Mouse (Mus musculus): ENCODE data around the gene Fbxw21. TPM values are rescaled to one million over a fixed set of nuclear protein-coding genes. Genes with fewer than 3 reads are reported as not detected.

Gene Fbxw21
- polyA plus RNA-seq, 1 experiment, result not detected

GRCm38 (mm10) chr9:109111591-109111990, 50.2 kb downstream of the Fbxw21 start:
- H3K4me1 ChIP-seq (ENCODE audit: control insufficient read depth, insufficient read depth, low read length), result no peaks in the 10 kb centered on the region
- H3K9ac ChIP-seq (ENCODE audit: low read depth, poor library complexity, severe bottlenecking), result no peak overlapping the region
- peaks cover 6% of the 10 kb centered on the region; the same call in 1 of the 2 replicates for H3K9me3 ChIP-seq (replicated peaks; ENCODE audit: control insufficient read depth, insufficient read depth, low read length, poor library complexity, severe bottlenecking)
- peaks cover 15% of the 10 kb centered on the region; the same call in 1 of the 2 replicates for H3K36me3 ChIP-seq (ENCODE audit: control insufficient read depth, insufficient read depth, low read length, poor library complexity, severe bottlenecking)
- H3K27me3 ChIP-seq (ENCODE audit: control insufficient read depth, insufficient read depth, low read length, poor library complexity, severe bottlenecking), result no peaks in the 10 kb centered on the region
- no peak for TF ChIP-seq POLR2A (IDR thresholded peaks at IDR 0.05; ENCODE audit: insufficient read depth, low read length)
- TF ChIP-seq EP300 (IDR thresholded peaks at IDR 0.05; ENCODE audit: insufficient read depth, low read depth, low read length), result no peak
- TF ChIP-seq CTCF (IDR thresholded peaks at IDR 0.05; ENCODE audit: low read depth, low read length), result no peak
- no peak overlapping the region for H3K4me3 ChIP-seq (ENCODE audit: low read depth, low read length)
- no peak overlapping the region for H3K27ac ChIP-seq (ENCODE audit: insufficient read depth, low read length)

GRCm38 (mm10) chr9:109111101-109111500, 50.7 kb downstream of the Fbxw21 start:
- Histone ChIP-seq H3K27me3 (ENCODE audit: control insufficient read depth, insufficient read depth, low read length, poor library complexity, severe bottlenecking) (no peaks in the 10 kb centered on the region), H3K36me3 (ENCODE audit: control insufficient read depth, insufficient read depth, low read length, poor library complexity, severe bottlenecking) (peaks cover 14% of the 10 kb centered on the region; the same call in 1 of the 2 replicates), H3K9ac (ENCODE audit: low read depth, poor library complexity, severe bottlenecking) (no peak overlapping the region), H3K27ac (ENCODE audit: insufficient read depth, low read length) (no peak overlapping the region), H3K4me1 (ENCODE audit: control insufficient read depth, insufficient read depth, low read length) (no peaks in the 10 kb centered on the region), H3K4me3 (ENCODE audit: low read depth, low read length) (no peak overlapping the region), H3K9me3 (replicated peaks; ENCODE audit: control insufficient read depth, insufficient read depth, low read length, poor library complexity, severe bottlenecking) (peaks cover 6% of the 10 kb centered on the region; the same call in 1 of the 2 replicates)
- TF ChIP-seq CTCF (IDR thresholded peaks at IDR 0.05; ENCODE audit: low read depth, low read length), result no peak
- TF ChIP-seq POLR2A (IDR thresholded peaks at IDR 0.05; ENCODE audit: insufficient read depth, low read length), result no peak
- TF ChIP-seq EP300 (IDR thresholded peaks at IDR 0.05; ENCODE audit: insufficient read depth, low read depth, low read length), result no peak

- Histone ChIP-seq H3K27me3 (ENCODE audit: control insufficient read depth, insufficient read depth, low read length, poor library complexity, severe bottlenecking) (no peaks in the 10 kb centered on the region), H3K4me3 (ENCODE audit: low read depth, low read length) (no peak overlapping the region), H3K9ac (ENCODE audit: low read depth, poor library complexity, severe bottlenecking) (no peak overlapping the region), H3K27ac (ENCODE audit: insufficient read depth, low read length) (no peak overlapping the region), H3K9me3 (replicated peaks; ENCODE audit: control insufficient read depth, insufficient read depth, low read length, poor library complexity, severe bottlenecking) (peaks cover 6% of the 10 kb centered on the region; the same call in 1 of the 2 replicates), H3K4me1 (ENCODE audit: control insufficient read depth, insufficient read depth, low read length) (no peaks in the 10 kb centered on the region), H3K36me3 (ENCODE audit: control insufficient read depth, insufficient read depth, low read length, poor library complexity, severe bottlenecking) (peaks cover 13% of the 10 kb centered on the region; the same call in 1 of the 2 replicates)
- no peak for TF ChIP-seq EP300 (IDR thresholded peaks at IDR 0.05; ENCODE audit: insufficient read depth, low read depth, low read length)
Observed at GRCm38 (mm10) chr9:109110240-109110639, 51.6 kb downstream of the Fbxw21 start.

DNA sequence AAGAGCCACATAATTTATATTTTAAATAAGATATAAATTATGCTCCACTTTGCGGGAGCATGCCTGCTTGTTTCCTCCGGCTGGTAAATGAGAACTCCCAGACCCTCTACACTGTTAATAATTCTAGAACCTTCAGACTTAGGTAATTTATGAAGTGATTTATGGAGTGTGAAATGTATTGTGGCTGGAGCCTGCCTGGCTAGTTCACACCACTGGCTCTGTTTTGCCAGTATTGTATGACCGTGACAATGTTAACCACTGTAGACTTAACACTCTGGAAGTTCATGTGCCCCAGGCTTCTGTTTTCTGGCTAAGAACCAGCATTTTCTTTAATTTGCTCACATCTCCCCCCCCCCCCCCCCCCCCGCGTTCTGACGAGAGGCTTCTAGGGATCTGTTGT, 54.5 kb downstream of the Fbxw21 start:
- H3K27ac ChIP-seq (ENCODE audit: insufficient read depth, low read length), result no peak overlapping the region
- H3K4me3 ChIP-seq (ENCODE audit: low read depth, low read length), result no peak overlapping the region
- no peaks in the 10 kb centered on the region for H3K4me1 ChIP-seq (ENCODE audit: control insufficient read depth, insufficient read depth, low read length)
- 0 out of 2 replicates have a peak, but pooled peaks cover 3% of the 10 kb centered on the region for H3K36me3 ChIP-seq (ENCODE audit: control insufficient read depth, insufficient read depth, low read length, poor library complexity, severe bottlenecking)
- TF ChIP-seq EP300 (IDR thresholded peaks at IDR 0.05; ENCODE audit: insufficient read depth, low read depth, low read length) (no peak), POLR2A (IDR thresholded peaks at IDR 0.05; ENCODE audit: insufficient read depth, low read length) (no peak), CTCF (IDR thresholded peaks at IDR 0.05; ENCODE audit: low read depth, low read length) (no peak)
- H3K9me3 ChIP-seq (replicated peaks; ENCODE audit: control insufficient read depth, insufficient read depth, low read length, poor library complexity, severe bottlenecking), result peaks cover 6% of the 10 kb centered on the region; the same call in 1 of the 2 replicates
- no peak overlapping the region for H3K9ac ChIP-seq (ENCODE audit: low read depth, poor library complexity, severe bottlenecking)
- H3K27me3 ChIP-seq (ENCODE audit: control insufficient read depth, insufficient read depth, low read length, poor library complexity, severe bottlenecking), result no peaks in the 10 kb centered on the region

DNA sequence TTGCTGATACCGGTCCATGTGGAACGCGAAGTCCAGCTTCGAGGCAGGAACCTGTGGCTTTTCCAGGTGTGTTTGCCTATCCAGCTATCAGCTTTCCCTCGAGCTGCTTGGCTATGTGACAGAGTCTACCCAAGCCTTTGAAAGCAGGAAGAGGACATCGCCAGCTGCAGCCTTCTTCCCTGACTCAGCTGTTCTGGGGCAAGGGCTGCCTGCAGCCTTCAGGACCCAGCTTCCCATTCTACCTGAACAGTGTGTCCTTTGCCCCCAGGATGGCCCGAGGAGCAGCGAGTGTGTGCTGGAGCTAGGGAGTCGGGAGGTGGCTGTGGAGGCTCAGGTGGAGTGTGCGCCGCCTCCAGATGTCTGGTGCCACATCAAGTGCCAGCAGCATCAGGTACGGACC, 56.2 kb downstream of the Fbxw21 start:
- Histone ChIP-seq H3K4me1 (ENCODE audit: control insufficient read depth, insufficient read depth, low read length) (no peaks in the 10 kb centered on the region), H3K4me3 (ENCODE audit: low read depth, low read length) (no peak overlapping the region), H3K9ac (ENCODE audit: low read depth, poor library complexity, severe bottlenecking) (no peak overlapping the region), H3K27me3 (ENCODE audit: control insufficient read depth, insufficient read depth, low read length, poor library complexity, severe bottlenecking) (no peaks in the 10 kb centered on the region), H3K9me3 (replicated peaks; ENCODE audit: control insufficient read depth, insufficient read depth, low read length, poor library complexity, severe bottlenecking) (peaks cover 6% of the 10 kb centered on the region; the same call in 1 of the 2 replicates), H3K36me3 (ENCODE audit: control insufficient read depth, insufficient read depth, low read length, poor library complexity, severe bottlenecking) (0 out of 2 replicates have a peak, but pooled peaks cover 3% of the 10 kb centered on the region), H3K27ac (ENCODE audit: insufficient read depth, low read length) (no peak overlapping the region)
- TF ChIP-seq EP300 (IDR thresholded peaks at IDR 0.05; ENCODE audit: insufficient read depth, low read depth, low read length) (no peak), POLR2A (IDR thresholded peaks at IDR 0.05; ENCODE audit: insufficient read depth, low read length) (no peak), CTCF (IDR thresholded peaks at IDR 0.05; ENCODE audit: low read depth, low read length) (no peak)

GRCm38 (mm10) chr9:109105011-109105410, 56.8 kb downstream of the Fbxw21 start:
- Histone ChIP-seq H3K4me1 (ENCODE audit: control insufficient read depth, insufficient read depth, low read length) (no peaks in the 10 kb centered on the region), H3K4me3 (ENCODE audit: low read depth, low read length) (no peak overlapping the region), H3K36me3 (ENCODE audit: control insufficient read depth, insufficient read depth, low read length, poor library complexity, severe bottlenecking) (0 out of 2 replicates have a peak, but pooled peaks cover 3% of the 10 kb centered on the region), H3K27me3 (ENCODE audit: control insufficient read depth, insufficient read depth, low read length, poor library complexity, severe bottlenecking) (no peaks in the 10 kb centered on the region), H3K9ac (ENCODE audit: low read depth, poor library complexity, severe bottlenecking) (no peak overlapping the region), H3K27ac (ENCODE audit: insufficient read depth, low read length) (no peak overlapping the region), H3K9me3 (replicated peaks; ENCODE audit: control insufficient read depth, insufficient read depth, low read length, poor library complexity, severe bottlenecking) (peaks cover 6% of the 10 kb centered on the region; the same call in 1 of the 2 replicates)
- no peak for TF ChIP-seq EP300 (IDR thresholded peaks at IDR 0.05; ENCODE audit: insufficient read depth, low read depth, low read length)
- no peak for TF ChIP-seq POLR2A (IDR thresholded peaks at IDR 0.05; ENCODE audit: insufficient read depth, low read length)
- no peak for TF ChIP-seq CTCF (IDR thresholded peaks at IDR 0.05; ENCODE audit: low read depth, low read length)
